Mouse (Mus musculus) heart, postnatal 4 days (tissue): Measurements from ENCODE around the gene Rtn2. TPM values are rescaled to one million over a fixed set of nuclear protein-coding genes. Genes with fewer than 3 reads are reported as not detected.
A peak's percentile ranks its signal among the peaks of the same experiment; 100 is the strongest.

Experiments used
- DNase-seq: peaks from one replicate; pipeline ENCODE4 v3.0.0; 2021
- total RNA-seq, 2 experiments: library from RNA; stranded (reverse); gene quantifications; 2 replicates each; pipeline ENCODE4 v1.2.3; 2021

The Rtn2 gene
- total RNA-seq, 2 experiments from 2014 or later = 30.2 to 32.3 TPM

DNA sequence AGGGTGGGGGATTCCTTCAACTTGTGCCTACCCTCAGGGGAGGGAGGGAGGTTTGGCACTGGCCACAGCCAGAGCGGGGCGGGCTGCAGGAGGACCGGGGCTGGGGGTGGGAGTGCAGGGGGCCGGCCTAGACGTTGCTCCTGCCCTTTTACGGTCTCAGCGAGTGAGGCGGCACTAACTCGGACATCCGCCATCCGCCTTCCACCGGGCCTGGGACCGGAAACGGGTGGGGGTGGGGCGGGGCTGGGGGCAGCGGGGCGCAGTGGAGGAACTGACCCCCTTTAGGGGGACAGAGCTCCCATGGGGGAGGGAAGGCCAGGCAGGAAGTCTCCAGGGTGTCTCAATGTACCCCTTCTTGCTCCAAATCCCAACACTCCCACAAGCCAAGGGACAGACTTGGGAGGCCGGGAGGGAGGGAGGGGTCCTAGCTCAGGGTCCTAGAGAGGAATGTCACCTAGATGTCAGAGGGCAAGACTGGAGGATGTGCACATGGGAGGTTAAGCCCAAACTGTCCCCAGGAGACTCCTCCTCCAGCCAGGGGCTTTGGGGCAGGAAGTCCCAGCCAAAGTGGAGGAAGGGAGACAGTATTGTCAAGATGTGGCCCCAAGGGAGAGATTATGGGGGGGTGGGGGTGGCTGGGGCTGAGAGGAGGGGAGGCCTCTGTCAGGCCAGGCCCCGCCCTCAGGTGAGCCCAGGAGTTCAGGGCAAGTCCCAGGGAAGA is 12.5 kb upstream of the Rtn2 start:
- peak; percentile 86 for DNase-seq

DNA sequence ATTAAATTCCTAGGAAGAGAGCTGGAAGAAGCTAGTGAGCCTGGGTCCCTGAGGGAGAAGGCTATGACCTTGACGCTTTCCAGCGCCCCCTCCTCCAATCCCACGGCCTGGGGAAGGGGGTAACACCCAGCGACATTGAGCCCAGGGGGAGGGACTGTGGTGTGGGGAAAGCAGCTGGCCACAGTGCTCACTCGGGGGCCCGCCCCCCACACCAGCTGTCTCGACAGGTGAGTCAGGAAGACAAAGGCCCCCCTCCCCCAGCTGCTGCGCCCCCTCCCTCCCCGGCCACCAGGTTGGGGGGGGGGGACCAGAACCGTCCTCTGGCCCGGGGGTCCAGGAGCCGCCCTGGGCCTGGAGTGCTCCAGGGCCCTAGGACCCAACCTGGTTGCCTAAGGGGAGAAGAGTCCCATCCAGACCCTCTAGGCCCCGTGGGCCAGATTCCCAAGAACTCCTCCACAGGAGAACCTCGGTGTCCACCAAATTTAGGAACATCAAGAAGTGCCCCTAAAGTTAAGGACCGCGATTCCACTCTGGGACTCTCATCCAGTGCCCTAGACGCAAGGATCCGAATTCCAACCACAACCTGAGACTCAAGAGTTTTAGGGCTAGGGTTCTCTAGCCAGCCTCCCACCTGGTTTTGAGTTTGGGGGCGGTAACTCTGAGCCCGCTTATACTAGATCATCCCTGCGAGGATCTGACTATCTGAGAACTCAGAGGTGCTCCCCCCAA is 11.8 kb upstream of the Rtn2 start:
- peak; percentile 56 for DNase-seq

DNA sequence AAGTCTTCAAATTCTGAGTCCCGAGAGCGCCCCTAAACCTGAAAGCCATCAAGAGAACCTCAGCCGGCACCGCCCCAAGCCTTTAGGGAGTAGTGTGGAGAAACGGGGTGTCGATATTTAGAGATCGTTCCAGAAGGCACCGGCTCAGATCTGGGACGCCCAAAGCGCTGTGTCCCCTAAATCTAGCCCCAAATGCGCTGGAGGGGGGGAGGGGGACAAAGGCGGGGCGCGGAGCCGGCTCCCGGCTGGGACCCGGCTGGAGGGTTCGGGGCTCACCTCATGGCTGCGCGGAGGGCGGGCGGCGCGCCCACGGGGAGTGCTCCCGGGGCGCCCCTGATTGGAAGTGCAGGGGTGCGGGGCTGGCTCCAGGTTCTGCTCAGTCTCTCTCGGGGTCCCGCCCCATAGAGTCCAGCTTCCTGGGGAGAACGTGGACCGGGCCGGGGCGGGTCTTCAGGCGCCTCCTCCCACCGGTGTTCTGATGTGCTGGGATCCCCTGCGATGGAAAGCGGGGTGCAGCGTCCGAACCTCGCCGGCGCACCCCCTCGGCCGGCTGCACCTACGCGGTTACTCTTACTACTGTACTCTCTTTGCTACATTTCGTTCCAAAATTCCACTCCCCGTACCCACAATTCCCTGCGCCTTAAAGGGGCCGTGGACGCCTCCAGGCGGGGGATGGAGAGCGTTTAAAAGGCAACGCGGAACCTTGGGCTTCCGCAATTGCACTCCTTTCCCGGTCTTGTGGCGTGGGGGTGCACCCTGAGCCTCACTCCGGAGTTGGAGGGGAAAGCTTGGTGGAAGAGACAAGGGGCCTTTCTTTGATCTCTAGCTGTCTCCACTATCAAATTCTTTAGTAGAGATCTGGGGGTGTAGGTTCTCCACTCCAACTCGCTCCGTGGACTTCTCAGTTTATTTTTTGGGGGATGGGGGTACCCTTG is 10.9 kb upstream of the Rtn2 start, which contains the start of gene Vasp:
Gene Vasp, minus strand, starts transcription at position 580 of the 935 bp plus-strand sequence.
- peak; percentile 86 for DNase-seq

DNA sequence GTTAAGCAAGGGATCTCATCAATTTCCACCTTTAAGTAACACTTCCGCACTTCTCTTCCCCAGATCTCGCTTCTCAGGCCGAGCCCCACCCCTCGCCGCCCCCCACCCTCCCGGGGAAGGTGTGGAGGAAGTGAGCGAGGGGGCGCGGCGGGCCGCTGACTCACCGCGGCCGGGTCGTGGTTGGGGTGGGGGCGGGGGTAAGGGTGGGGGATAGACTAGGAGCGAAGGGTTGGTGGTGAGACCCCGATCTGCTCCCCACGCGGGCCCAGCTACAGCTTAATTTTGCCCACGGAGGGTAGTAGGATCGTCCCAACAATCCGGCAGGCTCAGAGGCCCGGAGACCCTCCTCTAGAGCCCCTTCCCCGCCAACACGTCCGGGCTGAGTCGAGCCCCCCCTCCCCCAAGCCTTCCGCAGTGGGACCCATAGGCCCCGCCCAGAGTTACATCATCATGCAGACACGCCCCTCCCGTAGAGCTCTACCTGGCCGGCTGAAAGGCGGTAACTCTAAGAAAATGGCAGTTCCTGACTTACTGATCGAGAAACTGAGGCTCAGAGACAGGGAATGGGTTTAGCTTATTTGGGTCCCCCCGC is 10.2 kb upstream of the Rtn2 start:
- peak; percentile 72 for DNase-seq

DNA sequence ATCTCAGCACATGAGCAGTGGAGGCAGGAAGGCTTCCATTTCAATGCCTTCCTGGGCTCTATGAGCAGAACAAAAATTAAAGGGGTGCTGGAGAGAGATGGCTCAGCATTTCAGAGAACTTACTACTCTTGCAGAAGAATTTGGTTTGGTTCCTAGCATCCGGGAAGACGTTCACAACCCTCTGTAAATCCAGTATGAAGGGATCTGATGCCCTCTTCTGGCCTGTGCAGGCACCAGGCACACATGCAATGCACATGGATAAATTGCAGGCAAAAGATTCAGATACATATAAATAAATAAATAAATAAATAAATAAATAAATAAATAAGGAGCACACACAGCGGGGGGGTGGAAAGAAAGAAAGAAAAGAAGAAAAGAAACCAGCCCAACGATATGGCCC is 6.2 kb upstream of the Rtn2 start:
- no peak for DNase-seq

DNA sequence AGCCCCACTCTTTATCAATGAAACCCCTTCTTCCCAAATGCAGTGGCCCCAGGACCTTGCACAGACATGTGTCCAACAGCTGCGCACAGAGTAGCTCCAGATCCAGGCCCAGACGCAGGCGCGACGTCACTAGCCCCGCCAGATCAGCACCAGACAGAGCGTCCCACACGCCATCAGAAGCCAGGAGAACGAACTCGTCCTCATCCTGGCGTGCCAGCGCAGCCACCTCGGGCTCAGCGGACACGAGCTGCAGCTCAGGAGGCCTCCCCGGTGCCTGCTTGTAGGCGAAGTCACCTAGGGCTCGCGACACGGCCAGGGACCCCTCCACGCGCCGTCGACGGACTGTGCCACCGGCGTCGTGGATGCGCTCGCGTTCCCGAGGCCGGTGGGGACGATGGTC is 3.4 kb upstream of the Rtn2 start:
- no peak for DNase-seq

DNA sequence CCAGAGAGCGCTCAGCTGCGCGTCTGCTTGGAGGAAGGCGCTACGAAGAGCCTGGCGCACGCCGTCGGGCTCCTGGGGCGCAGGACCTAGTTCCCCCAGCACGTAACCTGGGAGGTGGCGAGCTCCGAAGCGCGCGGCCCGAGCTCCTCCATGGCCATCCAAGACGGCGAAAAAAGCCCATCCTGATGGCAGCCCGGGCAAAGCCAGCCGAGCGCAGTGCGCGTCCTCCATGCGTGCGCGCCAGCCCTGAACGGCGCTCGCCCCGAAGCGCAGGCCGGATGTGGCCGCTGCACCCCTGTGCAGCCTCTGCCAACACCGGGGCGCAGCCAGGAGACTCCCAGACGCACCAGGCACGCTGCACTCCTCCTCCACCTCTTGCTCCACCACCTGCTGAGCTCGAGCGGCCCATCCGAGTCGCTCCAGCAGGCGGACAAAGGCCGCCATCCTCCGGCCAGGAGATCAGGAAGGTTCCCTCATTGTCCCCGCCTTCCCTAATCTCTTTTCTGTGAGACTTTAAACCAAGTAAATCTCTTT is 2.8 kb upstream of the Rtn2 start, which contains the start of gene Ppm1n:
Gene Ppm1n, minus strand, starts transcription at position 484 of the 534 bp plus-strand sequence.
- peak; percentile 23 for DNase-seq

DNA sequence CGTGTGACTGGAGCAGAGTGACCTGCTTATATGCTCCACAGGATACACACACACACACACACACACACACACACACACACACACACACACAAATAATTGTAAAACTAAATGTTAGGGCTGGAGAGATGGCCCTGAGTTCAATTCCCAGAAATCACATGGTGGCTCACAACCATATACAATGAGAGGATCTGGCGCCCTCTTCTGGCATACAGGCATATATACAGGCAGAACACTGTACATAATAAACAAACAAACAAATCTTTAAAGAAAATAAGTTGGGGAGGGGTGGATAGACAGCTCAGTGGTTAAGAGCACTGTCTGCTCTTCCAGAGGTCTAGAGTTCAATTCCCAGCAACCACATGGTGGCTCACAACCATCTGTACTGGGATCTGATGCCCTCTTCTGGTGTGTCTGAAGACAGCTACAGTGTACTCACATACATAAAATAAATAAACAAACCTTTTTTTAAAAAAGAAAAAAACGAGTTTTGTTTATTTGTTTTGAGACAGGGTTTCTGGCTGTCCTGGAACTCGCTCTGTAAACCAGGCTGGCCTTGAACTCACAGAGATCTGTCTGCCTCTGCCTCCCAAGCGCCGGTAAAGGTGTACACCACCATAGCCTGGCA is 632 bp upstream of the Rtn2 start:
- peak; percentile 41 for DNase-seq

DNA sequence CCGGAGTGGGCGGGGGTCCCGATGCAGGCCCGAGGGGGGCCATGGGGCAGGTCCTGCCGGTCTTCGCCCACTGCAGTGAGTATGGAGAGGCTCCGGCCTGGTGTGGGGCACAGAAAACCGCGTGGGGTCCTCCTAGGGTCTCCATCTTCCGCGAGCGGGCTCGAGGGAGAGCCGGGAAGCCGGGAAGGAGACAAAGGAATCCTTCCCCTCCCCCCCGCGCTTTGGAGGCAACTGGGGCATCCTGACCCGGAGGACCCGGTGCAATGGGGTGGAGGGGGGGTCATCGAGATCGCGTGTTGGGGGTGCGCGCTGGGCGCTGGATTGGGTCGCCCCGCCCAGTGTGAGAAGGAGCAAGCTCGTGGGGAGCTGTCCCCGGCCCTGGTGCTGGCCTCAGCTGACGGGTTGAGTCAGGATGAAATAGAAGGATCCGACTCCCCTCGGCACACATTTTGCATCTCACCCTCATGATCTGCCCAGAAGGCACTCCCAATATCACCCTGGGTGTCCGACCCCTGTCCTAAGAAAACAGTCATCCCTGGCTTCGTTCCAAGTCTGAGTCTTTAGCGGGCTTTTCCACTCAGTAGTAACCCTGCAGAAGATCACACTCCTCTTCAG is 474 bp downstream of the Rtn2 start:
- DNase-seq = peak; percentile 79

DNA sequence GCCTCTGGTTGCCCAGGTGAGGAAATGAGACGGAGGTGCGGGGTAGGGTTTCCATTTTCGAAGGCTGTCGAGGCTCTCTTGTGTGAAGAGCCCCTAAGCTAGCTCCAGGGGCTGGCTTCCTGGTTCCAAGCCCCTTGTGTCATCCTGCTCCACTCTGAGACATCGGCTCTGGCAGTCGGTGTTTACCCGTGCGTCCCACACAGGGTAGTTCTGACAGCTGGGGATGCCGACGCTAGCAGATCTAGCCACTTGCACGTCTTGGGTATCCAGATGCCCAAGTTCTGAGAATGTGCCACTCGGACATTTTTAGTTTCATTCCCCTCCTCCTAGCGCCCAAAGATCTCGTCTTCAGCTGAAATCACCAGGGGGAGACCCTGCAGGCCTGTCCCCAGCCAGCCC is 981 bp downstream of the Rtn2 start:
- no peak for DNase-seq

DNA sequence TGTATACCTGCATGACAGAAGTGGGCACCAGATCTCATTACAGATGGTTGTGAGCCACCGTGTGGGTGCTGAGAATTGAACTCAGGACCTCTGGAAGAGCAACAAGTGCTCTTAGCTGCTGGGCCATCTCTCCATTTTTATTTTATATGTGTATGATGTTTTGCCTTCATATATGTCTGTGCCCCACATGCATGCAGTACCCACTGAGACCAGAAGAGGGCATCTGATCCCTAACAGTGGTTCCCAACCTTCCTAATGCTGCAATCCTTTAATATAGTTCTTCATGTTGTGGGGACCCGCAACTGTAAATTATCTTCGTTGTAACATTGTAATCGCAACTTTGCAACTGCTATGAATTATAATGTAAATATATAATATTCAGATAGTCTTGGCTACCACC is 2.3 kb downstream of the Rtn2 start:
- peak; percentile 80 for DNase-seq

DNA sequence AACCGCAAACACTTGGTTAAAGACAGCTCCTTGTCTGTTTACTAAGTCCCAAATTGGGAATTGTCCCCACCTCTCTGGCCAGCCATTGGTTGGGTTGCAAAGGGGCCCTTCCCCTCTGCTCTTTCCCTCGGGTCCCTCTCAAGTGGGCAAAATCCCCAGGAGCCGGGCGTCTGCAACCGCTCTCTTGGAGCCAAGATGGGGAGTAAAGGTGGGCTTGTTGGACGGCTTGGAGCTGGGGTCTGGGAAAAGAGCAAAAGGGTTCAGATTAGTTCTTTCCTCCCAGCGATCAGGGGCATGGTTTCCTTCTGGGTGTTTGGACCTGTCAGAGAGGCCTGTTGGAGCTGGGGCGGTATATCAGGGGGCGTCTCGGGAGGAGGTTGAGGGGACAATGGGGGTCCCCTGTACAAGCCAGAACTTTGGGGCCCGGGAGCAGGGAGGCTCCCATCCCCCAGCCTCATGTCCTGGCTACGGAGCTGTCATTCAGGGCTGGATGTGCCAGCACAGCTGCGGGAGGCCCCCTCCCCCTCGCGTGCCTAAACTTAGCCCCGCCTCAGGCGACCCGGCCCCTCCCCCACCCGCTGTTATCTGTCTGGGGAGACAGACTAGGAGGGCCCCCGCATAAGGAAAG is 8.7 kb downstream of the Rtn2 start:
- peak; percentile 67 for DNase-seq

DNA sequence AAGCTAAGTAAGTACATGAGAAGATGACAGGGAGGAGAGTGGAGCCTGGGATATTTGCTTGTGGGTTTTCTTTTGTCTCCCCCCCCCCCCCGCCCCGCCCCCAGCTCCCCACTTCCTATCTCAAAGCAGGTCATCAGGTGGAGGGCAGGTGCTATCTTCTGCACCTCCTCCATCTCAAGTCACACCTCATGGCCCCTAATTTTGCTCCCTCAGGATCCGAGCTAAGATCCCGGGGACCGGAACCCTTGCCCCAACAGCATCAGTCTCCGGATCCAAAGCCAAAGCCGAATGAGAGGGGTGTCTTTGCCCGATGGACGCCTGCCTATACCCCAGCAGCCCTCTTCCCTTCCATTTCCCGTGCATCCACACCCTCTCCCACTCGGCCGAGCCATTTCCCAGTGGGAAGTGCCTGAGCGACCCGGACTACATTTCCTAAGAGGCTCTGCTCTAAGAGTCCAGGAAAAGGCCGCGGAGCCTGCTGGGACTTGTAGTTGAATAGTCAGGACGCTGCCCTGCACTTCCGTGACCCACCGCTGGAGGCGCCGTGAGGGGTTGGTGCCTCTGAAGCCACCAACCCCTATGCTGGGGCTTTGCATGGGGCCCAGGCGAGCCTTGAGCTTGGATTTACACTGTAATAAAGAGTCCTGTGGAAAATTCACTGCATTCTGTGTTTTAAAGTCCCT is 13.2 kb downstream of the Rtn2 start:
- peak; percentile 99 for DNase-seq

DNA sequence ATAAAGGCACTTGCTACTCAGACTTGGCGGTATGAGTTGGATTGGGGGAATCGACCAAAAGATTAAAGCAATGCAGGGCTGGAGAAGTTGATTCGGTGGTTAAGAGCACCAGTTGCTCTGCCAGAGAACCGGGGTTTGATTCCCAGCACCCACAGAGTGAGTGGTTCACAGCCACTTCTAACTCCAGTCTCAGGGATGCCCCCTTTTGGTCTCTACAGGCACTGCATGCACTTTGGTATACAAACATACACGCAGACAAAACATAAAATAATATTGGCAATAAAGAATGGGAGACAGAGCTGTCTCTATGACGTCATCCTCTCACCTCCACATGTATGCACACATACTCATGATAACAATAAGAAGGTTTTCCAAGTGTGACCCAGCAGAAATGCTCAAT is 14.6 kb downstream of the Rtn2 start:
- no peak for DNase-seq

DNA sequence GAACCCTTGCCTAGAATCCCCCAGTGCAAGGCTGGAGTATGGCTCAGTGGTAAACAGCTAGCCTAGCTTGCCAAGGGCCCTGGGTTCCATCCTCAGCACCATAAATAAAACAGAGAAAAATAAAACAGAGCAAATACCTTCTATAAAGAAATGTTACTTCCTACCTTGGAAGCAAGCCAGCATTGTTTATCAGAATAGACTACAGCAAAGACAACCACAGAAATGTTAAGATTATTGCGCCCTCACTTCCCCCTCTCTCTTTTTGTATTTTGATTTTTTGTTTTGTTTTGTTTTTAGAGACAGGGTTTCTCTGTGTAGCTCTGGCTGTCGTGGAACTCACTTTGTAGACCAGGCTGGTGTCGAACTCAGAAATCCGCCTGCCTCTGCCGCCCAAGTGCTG is 15.4 kb downstream of the Rtn2 start:
- no peak for DNase-seq

DNA sequence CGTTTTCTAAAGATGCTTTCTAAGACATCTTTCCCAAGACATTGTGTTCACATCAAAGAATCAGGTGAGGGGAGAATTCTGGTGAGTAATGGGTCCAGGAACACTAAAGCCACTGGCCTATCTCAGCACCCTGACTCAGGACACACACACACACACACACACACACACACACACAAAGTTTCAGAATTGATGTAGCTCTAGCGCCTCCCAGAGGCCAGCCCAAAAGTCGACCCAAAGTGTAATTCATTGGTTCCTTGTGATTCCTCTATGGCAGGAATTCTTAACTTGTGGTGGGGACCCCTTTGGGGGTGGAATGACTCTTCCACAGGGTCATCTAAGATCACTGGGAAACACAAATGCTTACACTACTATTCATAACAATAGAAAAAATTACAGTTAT is 16.8 kb downstream of the Rtn2 start:
- DNase-seq = peak; percentile 70

DNA sequence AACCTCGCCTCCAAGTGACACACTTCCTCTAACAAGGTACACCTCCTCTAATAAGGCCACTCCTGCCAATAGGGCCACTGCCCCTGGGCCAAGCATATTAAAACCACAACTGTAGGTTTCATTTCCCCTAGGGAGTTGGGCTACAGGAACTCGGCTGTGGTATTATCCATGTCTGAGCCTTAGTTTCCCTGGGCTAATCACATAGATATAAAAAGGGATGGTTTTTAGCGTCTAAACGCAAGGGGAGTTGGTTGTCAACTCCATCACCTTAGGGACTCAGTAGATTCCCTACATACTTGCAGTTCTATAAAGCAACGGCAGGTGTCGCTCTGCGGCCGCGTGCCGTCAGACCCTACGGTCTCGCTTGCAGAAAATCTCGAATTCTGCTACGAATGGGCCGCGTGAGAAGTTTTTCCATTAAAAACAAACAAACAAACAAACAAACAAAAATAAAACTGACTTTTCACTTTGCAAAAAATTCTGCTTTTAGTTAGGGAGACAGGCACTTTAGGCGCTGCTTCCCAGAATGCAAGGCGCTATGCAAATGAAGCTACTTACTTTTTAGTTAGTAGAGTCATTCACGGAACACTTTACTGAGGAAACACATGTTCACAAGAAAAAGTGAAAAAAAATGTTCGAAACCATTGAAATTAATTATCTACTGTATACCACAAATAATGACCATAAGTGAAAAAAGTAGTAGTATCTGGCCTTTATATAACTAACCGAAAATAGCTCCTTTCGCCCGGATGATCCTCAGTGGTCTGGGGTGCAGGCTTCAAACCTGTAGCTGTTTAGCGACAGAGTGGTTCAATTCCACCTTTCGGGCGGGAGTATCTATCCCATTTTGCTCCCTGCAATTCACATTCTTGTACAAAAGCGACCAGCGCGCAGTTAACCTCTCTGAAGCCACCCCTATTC is 18.3 kb downstream of the Rtn2 start:
- DNase-seq = peak; percentile 90

DNA sequence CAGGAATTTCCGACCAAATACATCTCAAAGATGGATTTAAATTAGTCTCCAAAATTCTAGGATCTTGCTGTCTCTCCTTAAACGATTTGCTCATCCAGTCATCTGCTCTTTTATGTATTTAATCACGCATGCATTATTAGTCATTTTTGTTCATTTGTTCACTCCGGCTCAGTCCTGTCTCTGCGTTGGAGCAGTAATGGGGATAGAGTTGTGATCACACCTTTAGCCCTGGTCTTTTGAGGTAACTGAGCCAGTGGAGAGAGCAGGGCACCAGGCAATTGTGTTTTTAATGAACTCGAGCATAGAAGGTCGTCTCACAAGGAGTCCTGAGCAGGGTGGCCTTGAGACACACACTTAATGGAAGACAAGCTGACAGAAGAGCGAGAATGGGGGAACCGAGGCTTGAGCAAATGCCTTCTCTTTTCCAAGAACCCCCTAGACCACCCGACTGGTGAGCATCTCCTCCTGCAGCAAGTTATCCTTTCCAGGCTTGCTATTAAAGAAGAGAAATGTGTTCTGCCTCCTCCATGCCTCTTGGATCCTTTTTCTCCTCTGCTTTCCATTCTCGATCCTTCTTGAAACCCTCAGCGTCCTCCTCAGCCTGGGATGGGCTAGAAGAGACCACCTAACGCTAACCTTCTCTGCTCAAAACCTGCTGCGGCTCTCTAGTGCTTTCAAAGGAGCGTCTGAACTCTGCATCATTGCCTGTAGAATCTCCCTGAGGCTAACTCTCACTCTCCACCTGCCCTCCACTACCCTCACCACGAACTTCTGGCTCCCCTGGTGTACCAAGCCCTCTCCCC is 19.2 kb downstream of the Rtn2 start:
- DNase-seq = no peak
